Mouse (Mus musculus): ENCODE results near the gene 2900026A02Rik. TPM values are rescaled to one million over a fixed set of nuclear protein-coding genes. Genes with fewer than 3 reads are reported as not detected.
A peak's percentile ranks its signal among the peaks of the same experiment; 100 is the strongest.

2900026A02Rik gene
- total RNA-seq, 2 experiments from 2014 or later, result 33.9 to 35.3 TPM

- no peak for DNase-seq
- intact Hi-C loops (cut with DNase I), result no loop called here
These were observed 136.7 kb downstream of the 2900026A02Rik start for GRCm38 (mm10) chr5:113084309-113084708.

- peak in 1 of 2 experiments; percentile 34 for DNase-seq
These were observed 138.5 kb downstream of the 2900026A02Rik start for GRCm38 (mm10) chr5:113082356-113083168.

GRCm38 (mm10) chr5:113081439-113081838 lies 139.6 kb downstream of the 2900026A02Rik start, which contains the start of gene Crybb3:
Crybb3 (minus strand) TSS chr5:113081584.
- intact Hi-C loops (cut with DNase I), result no loop called here
- DNase-seq, result peak; percentile 49 to 53

More at GRCm38 (mm10) chr5:113082356-113083168, 138.5 kb downstream of the 2900026A02Rik start:
- intact Hi-C loops (cut with DNase I), result no loop called here

GRCm38 (mm10) chr5:113081020-113081419 lies 140.0 kb downstream of the 2900026A02Rik start:
- intact Hi-C loops (cut with DNase I), result no loop called here
- no peak for DNase-seq

- intact Hi-C loops (cut with DNase I), result no loop called here
- DNase-seq, result peak; percentile 40 to 63
These were observed 141.3 kb downstream of the 2900026A02Rik start for GRCm38 (mm10) chr5:113079783-113080182.

GRCm38 (mm10) chr5:113078686-113079085 lies 142.3 kb downstream of the 2900026A02Rik start:
- intact Hi-C loops (cut with DNase I), result no loop called here
- DNase-seq, result no peak

- DNase-seq, result no peak
- intact Hi-C loops (cut with DNase I), result no loop called here
These were observed 151.0 kb downstream of the 2900026A02Rik start, which contains the start of gene Crybb2 for GRCm38 (mm10) chr5:113070017-113070416. Crybb2 (minus strand) TSS chr5:113070117.

- peak; percentile 84 to 90 for DNase-seq
- intact Hi-C loops (cut with DNase I), result loop anchor here (1.0 to 5.0 kb wide), 3 partner anchors 183 to 622 kb away; no protein-coding TSS in a partner anchor
These were observed 166.7 kb downstream of the 2900026A02Rik start for GRCm38 (mm10) chr5:113054308-113054707.

- DNase-seq, result no peak
- intact Hi-C loops (cut with DNase I), result loop anchor here (5.0 kb wide), 2 partner anchors 578 to 618 kb away; no protein-coding TSS in a partner anchor
These were observed 170.4 kb downstream of the 2900026A02Rik start for GRCm38 (mm10) chr5:113050581-113051185.

- intact Hi-C loops (cut with DNase I), result loop anchor here (5.0 kb wide), 2 partner anchors 578 to 618 kb away; no protein-coding TSS in a partner anchor
- DNase-seq, result no peak
These were observed 171.2 kb downstream of the 2900026A02Rik start for GRCm38 (mm10) chr5:113049876-113050275.

- intact Hi-C loops (cut with DNase I), result no loop called here
- DNase-seq, result no peak
These were observed 175.3 kb downstream of the 2900026A02Rik start for GRCm38 (mm10) chr5:113045511-113046273.

- intact Hi-C loops (cut with DNase I), result no loop called here
- DNase-seq, result peak; percentile 36 to 55
These were observed 177.5 kb downstream of the 2900026A02Rik start for GRCm38 (mm10) chr5:113043531-113043930.

GRCm38 (mm10) chr5:113041567-113042071 lies 179.4 kb downstream of the 2900026A02Rik start:
- DNase-seq, result peak; percentile 35 to 45
- intact Hi-C loops (cut with DNase I), result no loop called here

- intact Hi-C loops (cut with DNase I), result no loop called here
- peak; percentile 50 for DNase-seq
These were observed 180.3 kb downstream of the 2900026A02Rik start for GRCm38 (mm10) chr5:113040776-113041175.

GRCm38 (mm10) chr5:113038601-113039000 lies 182.4 kb downstream of the 2900026A02Rik start:
- DNase-seq, result no peak
- intact Hi-C loops (cut with DNase I), result no loop called here

Other genes starting within 250 kb of the 2900026A02Rik start
- gene Grk3, start 205.4 kb downstream of the 2900026A02Rik start, total RNA-seq (2021), result 1 to 10 TPM; 8.5 to 9.3 TPM
- gene Crybb2, start 151.1 kb downstream of the 2900026A02Rik start, total RNA-seq (2021), result not detected
- 1 to 10 TPM; 2.8 to 2.9 TPM for gene Crybb3, start 139.7 kb downstream of the 2900026A02Rik start, total RNA-seq (2021)
- not detected for gene Tmem211, start 5.7 kb upstream of the 2900026A02Rik start, total RNA-seq (2021)
- gene Sgsm1, start 89.5 kb upstream of the 2900026A02Rik start, total RNA-seq (2021), result under 1 TPM; 0.60 to 0.63 TPM
- not detected for gene Aym1, start 136.1 kb upstream of the 2900026A02Rik start, total RNA-seq (2021)